Mouse (Mus musculus) cerebellum, adult 9-10 months (tissue): ENCODE data around the gene Hspa12a.
A peak's percentile ranks its signal among the peaks of the same experiment; 100 is the strongest.
"Not testable (repeated sequence)": the region's sequence is repeated elsewhere in the genome, so short reads cannot be mapped to it uniquely, and the experiment has no call there.

Experiments
- DNase-seq: peaks from one replicate; pipeline ENCODE4 v3.0.0; 2022

The Hspa12a gene

GRCm38 (mm10) chr19:58908018-58908417, 35.4 kb downstream of the Hspa12a start:
- DNase-seq: no peak

GRCm38 (mm10) chr19:58906685-58907084, 36.8 kb downstream of the Hspa12a start:
- no peak for DNase-seq

- DNase-seq: peak; percentile 86
Measured at GRCm38 (mm10) chr19:58903899-58904327, 39.5 kb downstream of the Hspa12a start.

GRCm38 (mm10) chr19:58903079-58903898, 40.2 kb downstream of the Hspa12a start:
- no peak for DNase-seq

- DNase-seq: not testable (repeated sequence)
Measured at GRCm38 (mm10) chr19:58900471-58900870, 43.0 kb downstream of the Hspa12a start.

- DNase-seq: peak; percentile 80
Measured at GRCm38 (mm10) chr19:58896216-58896615, 47.2 kb downstream of the Hspa12a start.

- DNase-seq: no peak
Measured at GRCm38 (mm10) chr19:58889306-58890038, 54.0 kb downstream of the Hspa12a start.

- no peak for DNase-seq
Measured at GRCm38 (mm10) chr19:58886467-58886866, 57.0 kb downstream of the Hspa12a start.

GRCm38 (mm10) chr19:58883451-58883850, 60.0 kb downstream of the Hspa12a start:
- DNase-seq: peak; percentile 83

GRCm38 (mm10) chr19:58882336-58882735, 61.1 kb downstream of the Hspa12a start:
- no peak for DNase-seq

- DNase-seq: no peak
Measured at GRCm38 (mm10) chr19:58879330-58879957, 64.0 kb downstream of the Hspa12a start.

- no peak for DNase-seq
Measured at GRCm38 (mm10) chr19:58878560-58878959, 64.9 kb downstream of the Hspa12a start.

GRCm38 (mm10) chr19:58873536-58873935, 69.9 kb downstream of the Hspa12a start:
- no peak for DNase-seq

GRCm38 (mm10) chr19:58872381-58873259, 70.8 kb downstream of the Hspa12a start:
- no peak for DNase-seq

- DNase-seq: no peak
Measured at GRCm38 (mm10) chr19:58871878-58872277, 71.6 kb downstream of the Hspa12a start.

- DNase-seq: no peak
Measured at GRCm38 (mm10) chr19:58866651-58867050, 76.8 kb downstream of the Hspa12a start.

- DNase-seq: no peak
Measured at GRCm38 (mm10) chr19:58865224-58865623, 78.2 kb downstream of the Hspa12a start.

GRCm38 (mm10) chr19:58864006-58864573, 79.4 kb downstream of the Hspa12a start:
- DNase-seq: no peak

GRCm38 (mm10) chr19:58861174-58861760, 82.2 kb downstream of the Hspa12a start:
- DNase-seq: no peak

- DNase-seq: peak; percentile 82
Measured at GRCm38 (mm10) chr19:58860255-58861173, 82.9 kb downstream of the Hspa12a start.

- no peak for DNase-seq
Measured at GRCm38 (mm10) chr19:58859831-58860254, 83.6 kb downstream of the Hspa12a start.
